Mouse (Mus musculus): ENCODE data around the gene Cacng3. TPM values are rescaled to one million over a fixed set of nuclear protein-coding genes. Genes with fewer than 3 reads are reported as not detected.

Cacng3 gene
- polyA plus RNA-seq, 2 experiments, result not detected

DNA sequence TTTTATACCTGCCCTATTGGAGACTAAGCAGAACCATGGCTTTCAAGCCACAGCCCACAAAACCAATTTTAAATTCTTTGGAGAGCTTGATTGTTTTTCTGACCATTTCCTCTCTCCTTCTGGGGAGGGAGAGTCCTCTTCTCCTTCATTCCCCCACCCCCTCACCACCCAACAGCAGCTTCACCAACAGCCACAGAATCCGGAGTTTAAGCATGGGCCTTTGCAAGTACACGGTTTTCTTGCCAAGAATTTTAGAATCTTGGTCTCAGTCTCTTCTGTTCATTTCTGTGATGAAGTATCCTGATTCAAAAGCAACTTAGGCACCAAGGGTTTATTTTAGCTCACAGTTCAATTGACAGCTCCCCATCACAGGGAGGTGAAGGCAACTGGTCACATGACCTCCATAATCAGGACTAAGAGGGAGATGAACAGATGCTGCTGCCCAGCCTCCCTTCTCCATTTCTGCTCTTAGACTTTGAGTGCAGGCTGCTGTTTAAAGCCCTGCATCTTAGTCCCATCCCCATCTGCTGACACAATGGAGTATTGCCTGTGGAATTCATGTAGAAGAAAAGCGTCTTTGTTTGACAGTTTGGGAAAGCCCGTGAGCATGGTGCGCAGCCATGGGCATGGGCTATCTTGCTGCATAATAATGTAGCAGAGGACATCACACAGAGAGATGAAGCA, 85.8 kb downstream of the Cacng3 start:
- Histone ChIP-seq H3K4me2 (ENCODE audit: low read depth) (no peak overlapping the region), H3K9me3 (ENCODE audit: control insufficient read depth, low read length) (no peaks in the 10 kb centered on the region), H3K36me3 (replicated peaks; ENCODE audit: control insufficient read depth, insufficient read depth, low read depth) (no peaks in the 10 kb centered on the region), H3K27ac (no peak overlapping the region), H3K4me1 (replicated peaks; ENCODE audit: control insufficient read depth in 2 of 2, insufficient read depth in 2 of 2, low read length in 1 of 2) (no peaks in the 10 kb centered on the region), H3K4me3 (ENCODE audit: insufficient read depth in 1 of 2, low read depth in 2 of 2, low read length in 2 of 2) (no peak overlapping the region), H3K9ac (replicated peaks) (no peak overlapping the region), H3K27me3 (ENCODE audit: control insufficient read depth, insufficient read depth, low read length) (no peaks in the 10 kb centered on the region)
- no peak for DNase-seq (ENCODE audit: low read depth in 3 of 3, low spot score in 3 of 3)
- ATAC-seq (ENCODE audit: insufficient read depth), result no peak
- TF ChIP-seq EP300 (IDR thresholded peaks at IDR 0.05; ENCODE audit: low read depth) (no peak), CTCF (IDR thresholded peaks at IDR 0.05; ENCODE audit: low read depth) (no peak)
- WGBS (ENCODE audit: insufficient replicate concordance), result 67% methylated on average over 5 of the region's 5 CpGs

DNA sequence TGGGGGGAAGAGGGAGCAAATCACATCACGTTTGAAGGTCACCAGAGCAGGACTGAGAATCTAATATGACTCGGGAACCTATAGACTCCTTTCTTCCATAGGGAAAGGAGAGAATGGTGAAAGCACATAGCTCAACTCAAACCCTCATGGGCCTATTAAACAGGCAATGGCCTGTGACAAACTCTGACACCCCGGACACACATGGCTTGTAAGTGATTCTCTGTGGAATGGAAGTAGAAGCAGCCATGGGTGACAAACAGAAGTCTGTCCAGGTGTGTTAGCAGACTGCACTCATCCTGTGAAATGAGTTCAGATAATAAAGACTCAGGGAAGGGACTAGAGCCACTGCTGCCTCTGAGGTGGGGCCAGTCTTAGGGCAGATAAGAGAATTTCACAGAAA, 88.4 kb downstream of the Cacng3 start:
- H3K4me1 ChIP-seq (replicated peaks; ENCODE audit: control insufficient read depth in 2 of 2, insufficient read depth in 2 of 2, low read length in 1 of 2), result no peaks in the 10 kb centered on the region
- no peaks in the 10 kb centered on the region for H3K27me3 ChIP-seq (ENCODE audit: control insufficient read depth, insufficient read depth, low read length)
- H3K4me2 ChIP-seq (ENCODE audit: low read depth), result no peak overlapping the region
- H3K9ac ChIP-seq (replicated peaks), result no peak overlapping the region
- H3K27ac ChIP-seq, result no peak overlapping the region
- H3K9me3 ChIP-seq (ENCODE audit: control insufficient read depth, low read length), result no peaks in the 10 kb centered on the region
- H3K36me3 ChIP-seq (replicated peaks; ENCODE audit: control insufficient read depth, insufficient read depth, low read depth), result no peaks in the 10 kb centered on the region
- no peak for DNase-seq (ENCODE audit: low read depth in 3 of 3, low spot score in 3 of 3)
- 54% methylated on average over 3 of the region's 3 CpGs for WGBS (ENCODE audit: insufficient replicate concordance)
- TF ChIP-seq EP300 (IDR thresholded peaks at IDR 0.05; ENCODE audit: low read depth) (no peak), CTCF (IDR thresholded peaks at IDR 0.05; ENCODE audit: low read depth) (no peak)
- no peak for ATAC-seq (ENCODE audit: insufficient read depth)
- no peak overlapping the region for H3K4me3 ChIP-seq (ENCODE audit: insufficient read depth in 1 of 2, low read depth in 2 of 2, low read length in 2 of 2)

GRCm38 (mm10) chr7:122764506-122764905, 94.2 kb downstream of the Cacng3 start:
- H3K4me2 ChIP-seq (ENCODE audit: low read depth), result no peak overlapping the region
- H3K27ac ChIP-seq, result no peak overlapping the region
- no peaks in the 10 kb centered on the region for H3K4me1 ChIP-seq (replicated peaks; ENCODE audit: control insufficient read depth in 2 of 2, insufficient read depth in 2 of 2, low read length in 1 of 2)
- no peak overlapping the region for H3K4me3 ChIP-seq (ENCODE audit: insufficient read depth in 1 of 2, low read depth in 2 of 2, low read length in 2 of 2)
- H3K27me3 ChIP-seq (ENCODE audit: control insufficient read depth, insufficient read depth, low read length), result no peaks in the 10 kb centered on the region
- ATAC-seq (ENCODE audit: insufficient read depth) (no peak), DNase-seq (ENCODE audit: low read depth in 3 of 3, low spot score in 3 of 3) (no peak)
- no peaks in the 10 kb centered on the region for H3K36me3 ChIP-seq (replicated peaks; ENCODE audit: control insufficient read depth, insufficient read depth, low read depth)
- H3K9ac ChIP-seq (replicated peaks), result no peak overlapping the region
- WGBS (ENCODE audit: insufficient replicate concordance), result 67% methylated on average over 5 of the region's 5 CpGs
- H3K9me3 ChIP-seq (ENCODE audit: control insufficient read depth, low read length), result no peaks in the 10 kb centered on the region
- no peak for TF ChIP-seq EP300 (IDR thresholded peaks at IDR 0.05; ENCODE audit: low read depth)
- no peak for TF ChIP-seq CTCF (IDR thresholded peaks at IDR 0.05; ENCODE audit: low read depth)

GRCm38 (mm10) chr7:122768292-122769020, 98.2 kb downstream of the Cacng3 start:
- Histone ChIP-seq H3K4me1 (replicated peaks; ENCODE audit: control insufficient read depth in 2 of 2, insufficient read depth in 2 of 2, low read length in 1 of 2) (no peaks in the 10 kb centered on the region), H3K27ac (no peak overlapping the region), H3K9me3 (ENCODE audit: control insufficient read depth, low read length) (no peaks in the 10 kb centered on the region), H3K4me2 (ENCODE audit: low read depth) (no peak overlapping the region), H3K4me3 (ENCODE audit: insufficient read depth in 1 of 2, low read depth in 2 of 2, low read length in 2 of 2) (no peak overlapping the region), H3K9ac (replicated peaks) (no peak overlapping the region), H3K27me3 (ENCODE audit: control insufficient read depth, insufficient read depth, low read length) (no peaks in the 10 kb centered on the region), H3K36me3 (replicated peaks; ENCODE audit: control insufficient read depth, insufficient read depth, low read depth) (no peaks in the 10 kb centered on the region)
- DNase-seq (ENCODE audit: low read depth in 3 of 3, low spot score in 3 of 3) (no peak), ATAC-seq (ENCODE audit: insufficient read depth) (no peak)
- WGBS (ENCODE audit: insufficient replicate concordance), result 74% methylated on average over 27 of the region's 27 CpGs
- TF ChIP-seq CTCF (IDR thresholded peaks at IDR 0.05; ENCODE audit: low read depth) (no peak), EP300 (IDR thresholded peaks at IDR 0.05; ENCODE audit: low read depth) (no peak)

GRCm38 (mm10) chr7:122779601-122780000, 109.3 kb downstream of the Cacng3 start:
- Histone ChIP-seq H3K4me2 (ENCODE audit: low read depth) (no peak overlapping the region), H3K4me3 (ENCODE audit: insufficient read depth in 1 of 2, low read depth in 2 of 2, low read length in 2 of 2) (no peak overlapping the region), H3K4me1 (replicated peaks; ENCODE audit: control insufficient read depth in 2 of 2, insufficient read depth in 2 of 2, low read length in 1 of 2) (no peaks in the 10 kb centered on the region), H3K9ac (replicated peaks) (no peak overlapping the region), H3K27me3 (ENCODE audit: control insufficient read depth, insufficient read depth, low read length) (no peaks in the 10 kb centered on the region), H3K27ac (no peak overlapping the region), H3K36me3 (replicated peaks; ENCODE audit: control insufficient read depth, insufficient read depth, low read depth) (no peaks in the 10 kb centered on the region), H3K9me3 (ENCODE audit: control insufficient read depth, low read length) (no peaks in the 10 kb centered on the region)
- no peak for DNase-seq (ENCODE audit: low read depth in 3 of 3, low spot score in 3 of 3)
- TF ChIP-seq CTCF (IDR thresholded peaks at IDR 0.05; ENCODE audit: low read depth) (no peak), EP300 (IDR thresholded peaks at IDR 0.05; ENCODE audit: low read depth) (no peak)
- ATAC-seq (ENCODE audit: insufficient read depth), result no peak
- WGBS (ENCODE audit: insufficient replicate concordance), result 42% methylated on average over 7 of the region's 7 CpGs
